Mouse (Mus musculus): ENCODE measurements around the gene Slc25a39. TPM values are rescaled to one million over a fixed set of nuclear protein-coding genes. Genes with fewer than 3 reads are reported as not detected.

The Slc25a39 gene
- polyA plus RNA-seq, 1 experiment from 2014 or later: 214 TPM

DNA sequence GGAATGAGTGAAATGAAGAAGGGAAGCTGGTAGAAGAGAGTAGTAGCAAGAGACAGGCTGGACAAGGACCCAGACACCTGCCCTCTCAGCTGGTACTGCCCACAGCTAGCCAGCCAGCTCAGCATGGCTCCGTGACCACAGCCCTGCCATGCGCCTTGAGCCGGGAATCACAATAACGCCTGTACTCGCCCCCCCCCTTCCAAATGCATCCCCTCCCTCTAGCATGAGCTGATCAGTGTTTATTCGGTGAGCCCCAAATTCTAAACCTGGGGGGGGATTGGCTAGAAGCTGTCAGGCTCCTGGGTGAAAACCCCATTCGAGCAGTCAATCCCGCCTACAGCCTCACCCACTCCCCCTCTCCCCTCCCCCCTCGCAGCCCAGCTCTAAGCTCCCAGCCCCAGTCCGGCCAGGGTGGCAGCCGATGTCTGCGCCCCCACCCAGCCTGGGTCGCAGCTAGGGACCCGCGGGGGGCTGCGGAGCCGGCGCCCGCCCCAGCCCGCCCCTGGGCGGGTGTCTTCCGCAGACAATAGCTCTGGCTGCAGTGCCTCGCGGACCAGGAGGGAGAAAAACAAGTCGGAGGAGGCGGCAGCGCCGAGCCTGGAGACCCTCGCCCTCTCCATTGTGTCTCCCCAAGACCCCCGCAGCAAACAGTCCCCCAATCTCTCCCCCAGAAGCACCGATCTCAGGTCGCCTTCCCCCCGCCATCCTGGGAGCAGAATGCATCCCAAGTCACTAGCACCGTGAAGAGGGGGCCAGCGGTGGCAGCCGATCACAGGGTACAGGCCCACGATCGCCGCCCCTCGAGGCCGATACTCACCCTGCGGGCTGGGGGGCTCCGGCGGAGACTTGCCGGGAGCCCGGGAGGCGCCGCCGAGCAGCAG lies 39.1 kb upstream of the Slc25a39 start:
- peak overlapping the region; percentile 66 for H3K27ac ChIP-seq (ENCODE audit: low read length)
- no peaks in the 10 kb centered on the region for H3K9me3 ChIP-seq (ENCODE audit: low read length)
- no peaks in the 10 kb centered on the region for H3K36me3 ChIP-seq (ENCODE audit: insufficient read depth, low read length)
- ATAC-seq (peak; percentile 32), DNase-seq (ENCODE audit: low spot score) (no peak)
- peak overlapping the region; percentile 99 for H3K4me2 ChIP-seq (replicated peaks; ENCODE audit: low read depth, low read length)
- H3K4me3 ChIP-seq (ENCODE audit: low read depth, low read length): peak overlapping the region; percentile 78
- TF ChIP-seq CTCF (IDR thresholded peaks at IDR 0.05) (no peak), EP300 (IDR thresholded peaks at IDR 0.05) (no peak)
- no peaks in the 10 kb centered on the region for H3K27me3 ChIP-seq (replicated peaks; ENCODE audit: insufficient read depth, low read length)
- peaks cover 11% of the 10 kb centered on the region for H3K4me1 ChIP-seq (ENCODE audit: insufficient read depth, low read depth, low read length)
- H3K9ac ChIP-seq (replicated peaks; ENCODE audit: low read depth): peak overlapping the region; percentile 50
- 1% methylated on average over 33 of the region's 49 CpGs for WGBS

GRCm38 (mm10) chr11:102445891-102446361 lies 38.2 kb upstream of the Slc25a39 start:
- DNase-seq (ENCODE audit: low spot score) (peak; percentile 82), ATAC-seq (peak; percentile 29)
- Histone ChIP-seq H3K36me3 (ENCODE audit: insufficient read depth, low read length) (peaks cover 4% of the 10 kb centered on the region; the same call in 1 of the 2 replicates), H3K27ac (ENCODE audit: low read length) (peak overlapping the region; percentile 66), H3K4me1 (ENCODE audit: insufficient read depth, low read depth, low read length) (peaks cover 11% of the 10 kb centered on the region), H3K9ac (replicated peaks; ENCODE audit: low read depth) (0 out of 2 replicates have a peak overlapping the region, but pooled peaks have one; percentile 50), H3K27me3 (replicated peaks; ENCODE audit: insufficient read depth, low read length) (no peaks in the 10 kb centered on the region), H3K4me3 (ENCODE audit: low read depth, low read length) (peak overlapping the region; percentile 78), H3K4me2 (replicated peaks; ENCODE audit: low read depth, low read length) (peak overlapping the region; percentile 99), H3K9me3 (ENCODE audit: low read length) (no peaks in the 10 kb centered on the region)
- TF ChIP-seq EP300 (IDR thresholded peaks at IDR 0.05) (peak; percentile 43; the same call in 1 of the 2 replicates), CTCF (IDR thresholded peaks at IDR 0.05) (no peak)
- WGBS: 2% methylated on average over 6 of the region's 7 CpGs

GRCm38 (mm10) chr11:102445264-102445890 lies 37.6 kb upstream of the Slc25a39 start:
- H3K4me1 ChIP-seq (ENCODE audit: insufficient read depth, low read depth, low read length): peaks cover 11% of the 10 kb centered on the region
- no peak overlapping the region for H3K9ac ChIP-seq (replicated peaks; ENCODE audit: low read depth)
- DNase-seq (ENCODE audit: low spot score): peak; percentile 86
- 17% methylated on average over 9 of the region's 10 CpGs for WGBS
- H3K4me2 ChIP-seq (replicated peaks; ENCODE audit: low read depth, low read length): peak overlapping the region; percentile 99
- H3K27me3 ChIP-seq (replicated peaks; ENCODE audit: insufficient read depth, low read length): no peaks in the 10 kb centered on the region
- H3K4me3 ChIP-seq (ENCODE audit: low read depth, low read length): no peak overlapping the region; the same call in 1 of the 2 replicates
- H3K27ac ChIP-seq (ENCODE audit: low read length): peak overlapping the region; percentile 66
- no peaks in the 10 kb centered on the region for H3K9me3 ChIP-seq (ENCODE audit: low read length)
- peak; percentile 78 for ATAC-seq
- H3K36me3 ChIP-seq (ENCODE audit: insufficient read depth, low read length): peaks cover 4% of the 10 kb centered on the region; the same call in 1 of the 2 replicates
- TF ChIP-seq EP300 (IDR thresholded peaks at IDR 0.05) (no peak), CTCF (IDR thresholded peaks at IDR 0.05) (no peak)

GRCm38 (mm10) chr11:102444781-102445180 lies 37.0 kb upstream of the Slc25a39 start:
- H3K9ac ChIP-seq (replicated peaks; ENCODE audit: low read depth): no peak overlapping the region
- no peak for DNase-seq (ENCODE audit: low spot score)
- 21% methylated on average over 6 of the region's 6 CpGs for WGBS
- H3K4me3 ChIP-seq (ENCODE audit: low read depth, low read length): no peak overlapping the region
- peaks cover 11% of the 10 kb centered on the region for H3K4me1 ChIP-seq (ENCODE audit: insufficient read depth, low read depth, low read length)
- no peak for TF ChIP-seq EP300 (IDR thresholded peaks at IDR 0.05)
- TF ChIP-seq CTCF (IDR thresholded peaks at IDR 0.05): no peak
- no peak for ATAC-seq
- no peaks in the 10 kb centered on the region for H3K9me3 ChIP-seq (ENCODE audit: low read length)
- no peaks in the 10 kb centered on the region for H3K27me3 ChIP-seq (replicated peaks; ENCODE audit: insufficient read depth, low read length)
- H3K27ac ChIP-seq (ENCODE audit: low read length): no peak overlapping the region; the same call in 1 of the 2 replicates
- peaks cover 4% of the 10 kb centered on the region; the same call in 1 of the 2 replicates for H3K36me3 ChIP-seq (ENCODE audit: insufficient read depth, low read length)
- H3K4me2 ChIP-seq (replicated peaks; ENCODE audit: low read depth, low read length): no peak overlapping the region

DNA sequence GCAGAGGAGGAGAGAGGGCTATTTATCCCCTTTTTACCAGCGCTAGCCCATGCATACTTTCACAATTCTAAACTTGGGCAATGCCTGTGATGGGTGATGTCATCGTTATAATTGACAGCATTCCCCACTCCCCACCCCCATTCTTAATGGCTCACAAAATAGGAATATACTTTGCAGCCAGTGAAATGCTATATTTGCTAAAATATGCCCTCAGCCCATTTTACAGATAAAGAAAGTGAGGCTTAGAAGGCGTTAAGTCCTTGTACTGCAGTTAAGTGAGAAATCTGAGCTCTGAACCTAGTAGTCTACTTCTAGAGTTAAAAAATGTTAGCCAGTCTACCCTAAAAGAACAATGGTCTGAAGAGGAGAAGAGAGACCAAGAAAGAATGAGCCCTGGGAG lies 36.6 kb upstream of the Slc25a39 start:
- WGBS: 63% methylated on average over 3 of the region's 3 CpGs
- peaks cover 11% of the 10 kb centered on the region for H3K4me1 ChIP-seq (ENCODE audit: insufficient read depth, low read depth, low read length)
- no peak overlapping the region for H3K27ac ChIP-seq (ENCODE audit: low read length)
- TF ChIP-seq EP300 (IDR thresholded peaks at IDR 0.05) (no peak), CTCF (IDR thresholded peaks at IDR 0.05) (no peak)
- H3K4me2 ChIP-seq (replicated peaks; ENCODE audit: low read depth, low read length): no peak overlapping the region
- H3K4me3 ChIP-seq (ENCODE audit: low read depth, low read length): no peak overlapping the region
- ATAC-seq (no peak), DNase-seq (ENCODE audit: low spot score) (no peak)
- no peaks in the 10 kb centered on the region for H3K9me3 ChIP-seq (ENCODE audit: low read length)
- no peak overlapping the region for H3K9ac ChIP-seq (replicated peaks; ENCODE audit: low read depth)
- no peaks in the 10 kb centered on the region for H3K27me3 ChIP-seq (replicated peaks; ENCODE audit: insufficient read depth, low read length)
- H3K36me3 ChIP-seq (ENCODE audit: insufficient read depth, low read length): peaks cover 4% of the 10 kb centered on the region; the same call in 1 of the 2 replicates

- Histone ChIP-seq H3K4me2 (replicated peaks; ENCODE audit: low read depth, low read length) (no peak overlapping the region), H3K36me3 (ENCODE audit: insufficient read depth, low read length) (peaks cover 4% of the 10 kb centered on the region; the same call in 1 of the 2 replicates), H3K9ac (replicated peaks; ENCODE audit: low read depth) (no peak overlapping the region), H3K27ac (ENCODE audit: low read length) (no peak overlapping the region), H3K4me1 (ENCODE audit: insufficient read depth, low read depth, low read length) (peaks cover 11% of the 10 kb centered on the region), H3K27me3 (replicated peaks; ENCODE audit: insufficient read depth, low read length) (no peaks in the 10 kb centered on the region), H3K4me3 (ENCODE audit: low read depth, low read length) (no peak overlapping the region), H3K9me3 (ENCODE audit: low read length) (no peaks in the 10 kb centered on the region)
- DNase-seq (ENCODE audit: low spot score) (no peak), ATAC-seq (no peak)
- 68% methylated on average over 12 of the region's 12 CpGs for WGBS
- TF ChIP-seq CTCF (IDR thresholded peaks at IDR 0.05) (no peak), EP300 (IDR thresholded peaks at IDR 0.05) (no peak)
Observed at GRCm38 (mm10) chr11:102443740-102444139, 36.0 kb upstream of the Slc25a39 start.
